Mouse (Mus musculus) embryonic fibroblast, embryonic 13.5 days (primary cell): Measurements from ENCODE around the gene Fuca2.

ENCODE experiments used
- CTCF ChIP-seq: IDR thresholded peaks from 2 replicates; pipeline ENCODE4 v1.5.1; 2011; ENCODE audit warnings: mild to moderate bottlenecking, control low read depth, low read length, moderate library complexity, borderline replicate concordance; ENCODE audit not compliant: insufficient read depth
- POLR2A ChIP-seq: IDR thresholded peaks from 2 replicates; pipeline ENCODE4 v1.6.1; 2011; ENCODE audit warnings: low read depth, mild to moderate bottlenecking, control low read depth, low read length, moderate library complexity

DNA sequence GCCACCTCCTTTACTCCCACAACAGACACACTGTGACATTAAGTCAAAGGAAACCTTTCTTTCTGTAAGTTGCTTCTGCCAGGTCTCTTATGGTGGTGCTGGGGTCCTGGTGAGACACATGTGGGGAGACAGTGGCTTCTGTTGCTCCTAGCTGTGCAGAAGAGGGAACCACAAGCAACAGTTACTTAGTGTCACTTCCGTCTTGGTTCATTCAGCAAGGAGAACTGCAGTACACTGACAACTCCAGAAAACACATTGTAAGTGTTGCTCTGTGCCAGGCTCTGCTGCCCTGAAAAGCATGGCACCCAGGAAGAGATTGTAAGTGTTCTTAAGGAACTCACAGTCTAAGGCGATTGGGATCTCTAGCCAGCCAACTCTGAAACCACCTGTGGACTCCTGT, at the start of gene Fuca2:
- no peak for TF ChIP-seq CTCF
- TF ChIP-seq POLR2A, result no peak
